Mouse (Mus musculus): ENCODE measurements around the gene Gm11236.
"Not testable (repeated sequence)": the region's sequence is repeated elsewhere in the genome, so short reads cannot be mapped to it uniquely, and the experiment has no call there.

The Gm11236 gene

GRCm38 (mm10) chr4:73637821-73638220, at the start of gene Gm11236:
Gene Gm11236 (plus strand): TSS chr4:73638121.
- not testable (repeated sequence) for DNase-seq

DNA sequence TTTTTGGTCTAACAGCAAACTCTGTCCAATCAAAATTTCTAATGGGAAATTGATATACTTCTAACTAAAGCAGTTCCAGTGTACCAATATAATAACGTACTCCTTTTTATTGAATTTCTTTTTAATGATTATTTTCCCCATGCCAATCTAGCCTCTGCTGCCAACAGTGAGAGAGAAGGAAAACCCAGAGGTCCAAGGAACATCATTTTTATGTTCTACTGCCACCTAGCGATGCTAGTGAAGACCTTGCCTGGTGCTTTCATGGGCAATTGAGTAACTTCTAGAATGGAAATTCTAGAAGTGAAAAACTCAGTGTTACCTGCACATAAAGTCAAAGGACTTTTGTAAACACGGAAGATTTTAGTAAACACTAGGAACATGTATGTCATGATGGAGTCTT, 38.7 kb upstream of the Gm11236 start:
- no peak for DNase-seq

GRCm38 (mm10) chr4:73607581-73607980, 30.3 kb upstream of the Gm11236 start, which contains the start of gene Gm11238:
Gene Gm11238 (plus strand): TSS chr4:73607881.
- DNase-seq = not testable (repeated sequence)

DNA sequence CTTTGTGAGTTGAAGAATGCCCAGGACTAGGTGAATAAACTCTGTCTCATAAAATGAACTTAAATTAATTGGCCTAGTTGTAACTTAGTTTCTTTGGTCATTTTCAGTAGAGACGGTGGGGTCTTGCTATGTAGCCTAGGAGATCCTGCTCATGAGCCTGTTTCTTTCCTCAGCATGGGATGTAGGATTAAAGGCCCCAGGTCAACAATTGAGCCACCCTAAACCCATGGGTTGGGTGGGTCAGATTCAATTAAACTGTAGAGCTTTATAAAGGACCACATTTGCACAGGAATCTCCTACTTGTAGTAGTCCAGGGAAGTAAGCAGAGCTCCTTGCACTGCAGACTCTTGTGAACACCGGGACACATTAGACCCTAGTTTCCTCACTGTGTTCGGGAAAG, 15.2 kb upstream of the Gm11236 start, which contains the start of gene Gm11237:
Gene Gm11237, plus strand, starts transcription at position 301 of the 400 bp plus-strand sequence.
- not testable (repeated sequence) for DNase-seq

DNA sequence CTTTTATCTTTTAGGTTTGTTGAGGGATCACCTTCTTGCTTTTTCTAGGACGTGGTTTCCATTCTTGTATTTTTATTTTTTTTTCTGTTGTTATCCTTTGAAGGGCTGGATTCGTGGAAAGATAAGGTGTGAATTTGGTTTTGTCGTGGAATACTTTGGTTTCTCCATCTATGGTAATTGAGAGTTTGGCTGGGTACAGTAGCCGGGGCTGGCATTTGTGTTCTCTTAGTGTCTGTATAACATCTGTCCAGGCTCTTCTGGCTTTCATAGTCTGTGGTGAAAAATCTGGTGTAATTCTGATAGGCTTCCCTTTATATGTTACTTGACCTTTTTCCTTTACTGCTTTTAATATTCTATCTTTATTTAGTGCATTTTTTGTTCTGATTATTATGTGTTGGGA, 23.9 kb downstream of the Gm11236 start:
- not testable (repeated sequence) for DNase-seq

GRCm38 (mm10) chr4:73668054-73668453, 30.1 kb downstream of the Gm11236 start, which contains the start of gene Gm11239:
Gene Gm11239 (plus strand): TSS chr4:73668354.
- DNase-seq = not testable (repeated sequence)

DNA sequence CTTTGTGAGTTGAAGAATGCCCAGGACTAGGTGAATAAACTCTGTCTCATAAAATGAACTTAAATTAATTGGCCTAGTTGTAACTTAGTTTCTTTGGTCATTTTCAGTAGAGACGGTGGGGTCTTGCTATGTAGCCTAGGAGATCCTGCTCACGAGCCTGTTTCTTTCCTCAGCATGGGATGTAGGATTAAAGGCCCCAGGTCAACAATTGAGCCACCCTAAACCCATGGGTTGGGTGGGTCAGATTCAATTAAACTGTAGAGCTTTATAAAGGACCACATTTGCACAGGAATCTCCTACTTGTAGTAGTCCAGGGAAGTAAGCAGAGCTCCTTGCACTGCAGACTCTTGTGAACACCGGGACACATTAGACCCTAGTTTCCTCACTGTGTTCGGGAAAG, 45.3 kb downstream of the Gm11236 start, which contains the start of gene Gm428:
Gene Gm428, plus strand, starts transcription at position 301 of the 400 bp plus-strand sequence.
- not testable (repeated sequence) for DNase-seq
